21 mouse cellular contexts compared by ENCODE assay signal in the genomic region with DNA sequence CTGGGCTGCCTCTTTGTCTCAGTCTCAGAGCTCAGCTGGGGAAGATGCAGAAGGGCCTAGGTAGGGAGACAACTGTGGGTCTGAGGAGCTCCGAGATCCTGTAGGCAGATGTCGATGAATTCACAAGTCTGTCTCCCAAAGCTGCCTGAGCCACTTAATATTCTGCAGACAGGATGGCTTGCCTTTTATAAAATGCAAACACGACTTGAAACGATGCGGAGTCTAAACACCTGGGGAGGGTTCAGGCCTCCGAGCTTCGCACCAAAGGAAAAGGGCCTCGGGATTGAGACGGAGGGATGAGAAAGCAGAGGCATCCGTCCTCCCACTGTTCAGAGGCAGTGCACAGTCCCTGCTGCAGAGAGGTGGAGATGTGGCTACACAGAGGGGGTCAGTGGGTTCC.
DNase-seq lines count a peak whose midpoint lies in the region; ATAC-seq and TF ChIP-seq lines count a peak whose summit lies in the region.
"Had no signal": no experiment of that assay in that cellular context is flagged by ENCODE, and none has a peak within 500 bp of the region (broad histone marks: within the 10 kb centered on the region; RNA-seq: fewer than 3 reads in every experiment).

No protein-coding gene starts in this region.

- no peak overlapping the region for H3K27ac ChIP-seq in forebrain, embryonic 14.5 days (ENCODE audit: low read depth, low read length)
- H3K27ac ChIP-seq in forebrain, embryonic 10.5 days: no peak overlapping the region
- H3K27ac ChIP-seq in hindbrain, embryonic 13.5 days: peak overlapping the region; percentile 9
- no peak overlapping the region for H3K27ac ChIP-seq in midbrain, embryonic 11.5 days (ENCODE audit: low read depth, low read length)
- peak overlapping the region; percentile 51; the same call in 1 of the 2 replicates for H3K27ac ChIP-seq in midbrain, postnatal 0 days (ENCODE audit: low read depth, low read length)
- no peak overlapping the region for H3K27ac ChIP-seq in layer of hippocampus, adult 2 months
- no peak overlapping the region for H3K27ac ChIP-seq in cerebellum, adult 2 months (ENCODE audit: insufficient read depth, low read length)
- H3K27ac ChIP-seq: embryonic facial prominence, embryonic 15.5 days; limb, embryonic 15.5 days; liver, embryonic 14.5 days had no signal

- H3K9me3 ChIP-seq in forebrain, embryonic 14.5 days (replicated peaks; ENCODE audit: control insufficient read depth, low read length): no peaks in the 10 kb centered on the region
- no peaks in the 10 kb centered on the region for H3K9me3 ChIP-seq in forebrain, embryonic 10.5 days
- no peaks in the 10 kb centered on the region for H3K9me3 ChIP-seq in hindbrain, embryonic 13.5 days
- H3K9me3 ChIP-seq in midbrain, embryonic 11.5 days (ENCODE audit: control insufficient read depth, low read length): no peaks in the 10 kb centered on the region
- no peaks in the 10 kb centered on the region for H3K9me3 ChIP-seq in midbrain, postnatal 0 days (ENCODE audit: low read length)
- H3K9me3 ChIP-seq: embryonic facial prominence, embryonic 15.5 days; limb, embryonic 15.5 days; megakaryocyte, embryonic 14.5 days had no signal

- H3K9ac ChIP-seq in forebrain, embryonic 14.5 days (ENCODE audit: low read length): no peak overlapping the region
- no peak overlapping the region for H3K9ac ChIP-seq in hindbrain, embryonic 13.5 days
- peak overlapping the region; percentile 20; the same call in 1 of the 2 replicates for H3K9ac ChIP-seq in midbrain, embryonic 11.5 days (ENCODE audit: low read length)
- H3K9ac ChIP-seq in midbrain, postnatal 0 days (replicated peaks; ENCODE audit: low read length, poor library complexity, severe bottlenecking): 0 out of 2 replicates have a peak overlapping the region, but pooled peaks have one; percentile 14
- H3K9ac ChIP-seq: embryonic facial prominence, embryonic 15.5 days; limb, embryonic 15.5 days; liver, embryonic 14.5 days; lung, embryonic 14.5 days had no signal

- no peak for ATAC-seq in forebrain, embryonic 14.5 days
- no peak for ATAC-seq in hindbrain, embryonic 13.5 days (ENCODE audit: low FRiP score)
- no peak for ATAC-seq in midbrain, embryonic 11.5 days (ENCODE audit: low FRiP score)
- ATAC-seq in midbrain, postnatal 0 days (ENCODE audit: low FRiP score): no peak
- ATAC-seq: activated CD4-positive, CD25-positive, alpha-beta regulatory T cell, adult 4 months; forebrain, embryonic 16.5 days; intestine, postnatal 0 days had no signal

- H3K4me3 ChIP-seq in forebrain, embryonic 14.5 days (ENCODE audit: low read depth, low read length): no peak overlapping the region
- no peak overlapping the region for H3K4me3 ChIP-seq in forebrain, embryonic 10.5 days
- no peak overlapping the region for H3K4me3 ChIP-seq in hindbrain, embryonic 13.5 days
- H3K4me3 ChIP-seq in midbrain, embryonic 11.5 days (ENCODE audit: low read depth, low read length): no peak overlapping the region
- H3K4me3 ChIP-seq in midbrain, postnatal 0 days (ENCODE audit: low read depth, low read length): no peak overlapping the region
- H3K4me3 ChIP-seq in layer of hippocampus, adult 2 months: no peak overlapping the region
- H3K4me3 ChIP-seq in cerebellum, adult 2 months (replicated peaks; ENCODE audit: insufficient read depth, low read depth, low read length): no peak overlapping the region
- H3K4me3 ChIP-seq: embryonic facial prominence, embryonic 15.5 days; limb, embryonic 15.5 days; megakaryocyte, embryonic 14.5 days had no signal

- no peak for TF ChIP-seq CTCF in midbrain, postnatal 0 days (IDR thresholded peaks at IDR 0.05)
- no peak for TF ChIP-seq CTCF in layer of hippocampus, adult 2 months (conservative IDR thresholded peaks at IDR 0.05)
- TF ChIP-seq CTCF in cerebellum, adult 2 months (IDR thresholded peaks at IDR 0.05; ENCODE audit: borderline replicate concordance, insufficient read depth, low read depth, low read length): no peak

- DNase-seq in forebrain, embryonic 14.5 days (ENCODE audit: low spot score): peak; percentile 24
- DNase-seq in forebrain, embryonic 10.5 days (ENCODE audit: extremely low spot score, low spot score): no peak
- DNase-seq in midbrain, embryonic 11.5 days (ENCODE audit: low spot score, missing footprints): peak; percentile 64
- no peak for DNase-seq in midbrain, postnatal 0 days (ENCODE audit: low spot score)
- DNase-seq in adrenal gland, postnatal 4 days (ENCODE audit: low spot score in 2 of 2): no peak
- DNase-seq in layer of hippocampus, adult 2 months (ENCODE audit: low spot score in 2 of 2): no peak
- no peak for DNase-seq in cerebellum, adult 2 months
- DNase-seq: adrenal gland, adult 8-10 months; cerebellum, adult 9-11 months; gastrocnemius, postnatal 10 days; kidney, postnatal 4 days; layer of hippocampus, adult 9-11 months; lung, embryonic 14.5 days had no signal

- peaks cover 16% of the 10 kb centered on the region for H3K4me1 ChIP-seq in forebrain, embryonic 14.5 days (ENCODE audit: control insufficient read depth, insufficient read depth, low read length)
- H3K4me1 ChIP-seq in forebrain, embryonic 10.5 days: peaks cover 23% of the 10 kb centered on the region
- peaks cover 44% of the 10 kb centered on the region for H3K4me1 ChIP-seq in hindbrain, embryonic 13.5 days (replicated peaks)
- peaks cover 11% of the 10 kb centered on the region for H3K4me1 ChIP-seq in midbrain, embryonic 11.5 days (ENCODE audit: control insufficient read depth, insufficient read depth, low read length)
- H3K4me1 ChIP-seq in midbrain, postnatal 0 days (ENCODE audit: insufficient read depth, low read length): peaks cover 16% of the 10 kb centered on the region
- no peaks in the 10 kb centered on the region for H3K4me1 ChIP-seq in cerebellum, adult 2 months (ENCODE audit: control insufficient read depth, insufficient read depth, low read length)
- H3K4me1 ChIP-seq: megakaryocyte, embryonic 14.5 days had no signal

- WGBS in forebrain, embryonic 14.5 days: 57% methylated on average over 10 of the region's 10 CpGs
- 76% methylated on average over 10 of the region's 10 CpGs for WGBS in forebrain, embryonic 10.5 days
- 48% methylated on average over 10 of the region's 10 CpGs for WGBS in hindbrain, embryonic 13.5 days
- WGBS in midbrain, embryonic 11.5 days: 60% methylated on average over 10 of the region's 10 CpGs
- WGBS in midbrain, postnatal 0 days: 20% methylated on average over 10 of the region's 10 CpGs
- 83% methylated on average over 10 of the region's 10 CpGs for WGBS in cerebellum, adult 2 months

- no peak overlapping the region for H3K4me2 ChIP-seq in forebrain, embryonic 14.5 days (ENCODE audit: low read length)
- H3K4me2 ChIP-seq in hindbrain, embryonic 13.5 days: no peak overlapping the region
- no peak overlapping the region for H3K4me2 ChIP-seq in midbrain, embryonic 11.5 days
- H3K4me2 ChIP-seq in midbrain, postnatal 0 days (ENCODE audit: low read depth, low read length, poor library complexity, severe bottlenecking): no peak overlapping the region
- H3K4me2 ChIP-seq: embryonic facial prominence, embryonic 15.5 days; limb, embryonic 15.5 days; lung, embryonic 14.5 days had no signal

- no peaks in the 10 kb centered on the region for H3K36me3 ChIP-seq in forebrain, embryonic 14.5 days (ENCODE audit: control insufficient read depth, insufficient read depth, low read length)
- H3K36me3 ChIP-seq in forebrain, embryonic 10.5 days (replicated peaks): no peaks in the 10 kb centered on the region
- H3K36me3 ChIP-seq in hindbrain, embryonic 13.5 days: no peaks in the 10 kb centered on the region
- H3K36me3 ChIP-seq in midbrain, embryonic 11.5 days (ENCODE audit: control insufficient read depth, insufficient read depth, low read length): no peaks in the 10 kb centered on the region
- H3K36me3 ChIP-seq in midbrain, postnatal 0 days (ENCODE audit: insufficient read depth, low read length): no peaks in the 10 kb centered on the region
- H3K36me3 ChIP-seq: embryonic facial prominence, embryonic 15.5 days; limb, embryonic 15.5 days had no signal

- no peaks in the 10 kb centered on the region for H3K27me3 ChIP-seq in forebrain, embryonic 14.5 days (replicated peaks; ENCODE audit: control insufficient read depth, insufficient read depth, low read length)
- H3K27me3 ChIP-seq in forebrain, embryonic 10.5 days (ENCODE audit: poor library complexity, severe bottlenecking): peaks cover 32% of the 10 kb centered on the region
- H3K27me3 ChIP-seq in hindbrain, embryonic 13.5 days: 0 out of 2 replicates have a peak, but pooled peaks cover 3% of the 10 kb centered on the region
- H3K27me3 ChIP-seq in midbrain, embryonic 11.5 days (ENCODE audit: control insufficient read depth, insufficient read depth, low read length): no peaks in the 10 kb centered on the region
- H3K27me3 ChIP-seq in midbrain, postnatal 0 days (ENCODE audit: insufficient read depth, low read length): no peaks in the 10 kb centered on the region
- H3K27me3 ChIP-seq in cerebellum, adult 2 months (ENCODE audit: control insufficient read depth, insufficient read depth, low read length): no peaks in the 10 kb centered on the region; the same call in 1 of the 2 replicates
- H3K27me3 ChIP-seq: embryonic facial prominence, embryonic 15.5 days had no signal

- no peak for TF ChIP-seq POLR2A in cerebellum, adult 2 months (IDR thresholded peaks at IDR 0.05; ENCODE audit: borderline replicate concordance, insufficient read depth, low read length)

Comparison
In these comparisons a context has a peak if more than half of its experiments do, and no peak if none do; other contexts are left out.
1. DNase-seq: peak in forebrain, embryonic 14.5 days (single experiment) and midbrain, embryonic 11.5 days (single experiment); none in forebrain, embryonic 10.5 days (single experiment), midbrain, postnatal 0 days (single experiment), adrenal gland, postnatal 4 days (0 of 2), layer of hippocampus, adult 2 months (0 of 2) and cerebellum, adult 2 months (0 of 2).
2. H3K27ac ChIP-seq: peak in hindbrain, embryonic 13.5 days (single experiment) and midbrain, postnatal 0 days (single experiment); none in forebrain, embryonic 14.5 days (single experiment), forebrain, embryonic 10.5 days (single experiment), midbrain, embryonic 11.5 days (single experiment), layer of hippocampus, adult 2 months (single experiment) and cerebellum, adult 2 months (single experiment).
3. H3K9ac ChIP-seq: peak in midbrain, embryonic 11.5 days (single experiment) and midbrain, postnatal 0 days (single experiment); none in forebrain, embryonic 14.5 days (single experiment) and hindbrain, embryonic 13.5 days (single experiment).